Mouse (Mus musculus): ENCODE results near the gene Prss42. TPM values are rescaled to one million over a fixed set of nuclear protein-coding genes. Genes with fewer than 3 reads are reported as not detected.

The Prss42 gene
- polyA plus RNA-seq, 1 experiment from 2014 or later: not detected

GRCm38 (mm10) chr9:110760886-110761285 lies 37.1 kb upstream of the Prss42 start:
- Histone ChIP-seq H3K27me3 (replicated peaks; ENCODE audit: control insufficient read depth, insufficient read depth, low read length) (no peaks in the 10 kb centered on the region), H3K9me3 (ENCODE audit: control insufficient read depth, low read length) (no peaks in the 10 kb centered on the region), H3K27ac (ENCODE audit: low read length) (no peak overlapping the region), H3K4me2 (ENCODE audit: low read length) (no peak overlapping the region), H3K4me3 (replicated peaks; ENCODE audit: low read length) (no peak overlapping the region), H3K9ac (replicated peaks; ENCODE audit: low read depth, low read length) (no peak overlapping the region), H3K4me1 (replicated peaks; ENCODE audit: control insufficient read depth, insufficient read depth, low read length) (no peaks in the 10 kb centered on the region), H3K36me3 (ENCODE audit: control insufficient read depth, insufficient read depth) (no peaks in the 10 kb centered on the region)
- 78% methylated on average over 8 of the region's 8 CpGs for WGBS
- ATAC-seq: no peak

GRCm38 (mm10) chr9:110762763-110763162 lies 35.2 kb upstream of the Prss42 start:
- H3K4me2 ChIP-seq (ENCODE audit: low read length): no peak overlapping the region
- no peak overlapping the region for H3K9ac ChIP-seq (replicated peaks; ENCODE audit: low read depth, low read length)
- no peaks in the 10 kb centered on the region for H3K4me1 ChIP-seq (replicated peaks; ENCODE audit: control insufficient read depth, insufficient read depth, low read length)
- no peaks in the 10 kb centered on the region for H3K9me3 ChIP-seq (ENCODE audit: control insufficient read depth, low read length)
- H3K36me3 ChIP-seq (ENCODE audit: control insufficient read depth, insufficient read depth): no peaks in the 10 kb centered on the region
- 79% methylated on average over 10 of the region's 10 CpGs for WGBS
- no peak overlapping the region for H3K4me3 ChIP-seq (replicated peaks; ENCODE audit: low read length)
- H3K27ac ChIP-seq (ENCODE audit: low read length): no peak overlapping the region
- no peaks in the 10 kb centered on the region for H3K27me3 ChIP-seq (replicated peaks; ENCODE audit: control insufficient read depth, insufficient read depth, low read length)
- ATAC-seq: no peak

- 51% methylated on average over 2 of the region's 2 CpGs for WGBS
- no peaks in the 10 kb centered on the region for H3K4me1 ChIP-seq (replicated peaks; ENCODE audit: control insufficient read depth, insufficient read depth, low read length)
- no peaks in the 10 kb centered on the region for H3K27me3 ChIP-seq (replicated peaks; ENCODE audit: control insufficient read depth, insufficient read depth, low read length)
- no peak overlapping the region for H3K9ac ChIP-seq (replicated peaks; ENCODE audit: low read depth, low read length)
- ATAC-seq: no peak
- H3K4me3 ChIP-seq (replicated peaks; ENCODE audit: low read length): no peak overlapping the region
- no peak overlapping the region for H3K4me2 ChIP-seq (ENCODE audit: low read length)
- no peaks in the 10 kb centered on the region for H3K36me3 ChIP-seq (ENCODE audit: control insufficient read depth, insufficient read depth)
- no peak overlapping the region for H3K27ac ChIP-seq (ENCODE audit: low read length)
- no peaks in the 10 kb centered on the region for H3K9me3 ChIP-seq (ENCODE audit: control insufficient read depth, low read length)
These were observed 34.6 kb upstream of the Prss42 start for GRCm38 (mm10) chr9:110763405-110763804.

- no peaks in the 10 kb centered on the region for H3K4me1 ChIP-seq (replicated peaks; ENCODE audit: control insufficient read depth, insufficient read depth, low read length)
- H3K27ac ChIP-seq (ENCODE audit: low read length): no peak overlapping the region
- 93% methylated on average over 10 of the region's 10 CpGs for WGBS
- H3K4me2 ChIP-seq (ENCODE audit: low read length): no peak overlapping the region
- H3K36me3 ChIP-seq (ENCODE audit: control insufficient read depth, insufficient read depth): no peaks in the 10 kb centered on the region
- no peak overlapping the region for H3K4me3 ChIP-seq (replicated peaks; ENCODE audit: low read length)
- H3K9ac ChIP-seq (replicated peaks; ENCODE audit: low read depth, low read length): no peak overlapping the region
- no peak for ATAC-seq
- no peaks in the 10 kb centered on the region for H3K27me3 ChIP-seq (replicated peaks; ENCODE audit: control insufficient read depth, insufficient read depth, low read length)
- no peaks in the 10 kb centered on the region for H3K9me3 ChIP-seq (ENCODE audit: control insufficient read depth, low read length)
These were observed 25.6 kb upstream of the Prss42 start for GRCm38 (mm10) chr9:110772336-110772735.

GRCm38 (mm10) chr9:110774403-110775268 lies 23.3 kb upstream of the Prss42 start:
- H3K9me3 ChIP-seq (ENCODE audit: control insufficient read depth, low read length): no peaks in the 10 kb centered on the region
- 78% methylated on average over 15 of the region's 15 CpGs for WGBS
- no peak overlapping the region for H3K4me2 ChIP-seq (ENCODE audit: low read length)
- no peak overlapping the region for H3K4me3 ChIP-seq (replicated peaks; ENCODE audit: low read length)
- no peak overlapping the region for H3K9ac ChIP-seq (replicated peaks; ENCODE audit: low read depth, low read length)
- ATAC-seq: no peak
- no peaks in the 10 kb centered on the region for H3K36me3 ChIP-seq (ENCODE audit: control insufficient read depth, insufficient read depth)
- H3K27ac ChIP-seq (ENCODE audit: low read length): no peak overlapping the region
- no peaks in the 10 kb centered on the region for H3K4me1 ChIP-seq (replicated peaks; ENCODE audit: control insufficient read depth, insufficient read depth, low read length)
- H3K27me3 ChIP-seq (replicated peaks; ENCODE audit: control insufficient read depth, insufficient read depth, low read length): no peaks in the 10 kb centered on the region

GRCm38 (mm10) chr9:110775269-110776022 lies 22.5 kb upstream of the Prss42 start:
- Histone ChIP-seq H3K27ac (ENCODE audit: low read length) (no peak overlapping the region), H3K27me3 (replicated peaks; ENCODE audit: control insufficient read depth, insufficient read depth, low read length) (no peaks in the 10 kb centered on the region), H3K4me1 (replicated peaks; ENCODE audit: control insufficient read depth, insufficient read depth, low read length) (peaks cover under 1% of the 10 kb centered on the region; the same call in 1 of the 2 replicates), H3K4me2 (ENCODE audit: low read length) (no peak overlapping the region), H3K36me3 (ENCODE audit: control insufficient read depth, insufficient read depth) (no peaks in the 10 kb centered on the region), H3K4me3 (replicated peaks; ENCODE audit: low read length) (no peak overlapping the region), H3K9ac (replicated peaks; ENCODE audit: low read depth, low read length) (no peak overlapping the region), H3K9me3 (ENCODE audit: control insufficient read depth, low read length) (no peaks in the 10 kb centered on the region)
- no peak for ATAC-seq
- WGBS: 76% methylated on average over 10 of the region's 10 CpGs

GRCm38 (mm10) chr9:110778100-110778499 lies 19.9 kb upstream of the Prss42 start:
- H3K9me3 ChIP-seq (ENCODE audit: control insufficient read depth, low read length): no peaks in the 10 kb centered on the region
- no peak overlapping the region for H3K27ac ChIP-seq (ENCODE audit: low read length)
- H3K4me2 ChIP-seq (ENCODE audit: low read length): no peak overlapping the region
- H3K36me3 ChIP-seq (ENCODE audit: control insufficient read depth, insufficient read depth): no peaks in the 10 kb centered on the region
- H3K27me3 ChIP-seq (replicated peaks; ENCODE audit: control insufficient read depth, insufficient read depth, low read length): peaks cover 2% of the 10 kb centered on the region; the same call in 1 of the 2 replicates
- 59% methylated on average over 1 of the region's 1 CpGs for WGBS
- no peak overlapping the region for H3K9ac ChIP-seq (replicated peaks; ENCODE audit: low read depth, low read length)
- no peak for ATAC-seq
- peaks cover 11% of the 10 kb centered on the region for H3K4me1 ChIP-seq (replicated peaks; ENCODE audit: control insufficient read depth, insufficient read depth, low read length)
- H3K4me3 ChIP-seq (replicated peaks; ENCODE audit: low read length): no peak overlapping the region

GRCm38 (mm10) chr9:110778559-110778958 lies 19.4 kb upstream of the Prss42 start:
- Histone ChIP-seq H3K4me2 (ENCODE audit: low read length) (no peak overlapping the region), H3K27ac (ENCODE audit: low read length) (no peak overlapping the region), H3K4me3 (replicated peaks; ENCODE audit: low read length) (no peak overlapping the region), H3K4me1 (replicated peaks; ENCODE audit: control insufficient read depth, insufficient read depth, low read length) (peaks cover 11% of the 10 kb centered on the region), H3K9me3 (ENCODE audit: control insufficient read depth, low read length) (no peaks in the 10 kb centered on the region), H3K27me3 (replicated peaks; ENCODE audit: control insufficient read depth, insufficient read depth, low read length) (peaks cover 2% of the 10 kb centered on the region; the same call in 1 of the 2 replicates), H3K36me3 (ENCODE audit: control insufficient read depth, insufficient read depth) (no peaks in the 10 kb centered on the region), H3K9ac (replicated peaks; ENCODE audit: low read depth, low read length) (no peak overlapping the region)
- ATAC-seq: no peak
- WGBS: 81% methylated on average over 7 of the region's 7 CpGs

- H3K9me3 ChIP-seq (ENCODE audit: control insufficient read depth, low read length): no peaks in the 10 kb centered on the region
- peaks cover 11% of the 10 kb centered on the region for H3K4me1 ChIP-seq (replicated peaks; ENCODE audit: control insufficient read depth, insufficient read depth, low read length)
- WGBS: 54% methylated on average over 5 of the region's 5 CpGs
- H3K36me3 ChIP-seq (ENCODE audit: control insufficient read depth, insufficient read depth): no peaks in the 10 kb centered on the region
- no peak overlapping the region for H3K4me2 ChIP-seq (ENCODE audit: low read length)
- no peak overlapping the region for H3K4me3 ChIP-seq (replicated peaks; ENCODE audit: low read length)
- no peak overlapping the region for H3K27ac ChIP-seq (ENCODE audit: low read length)
- no peak for ATAC-seq
- H3K27me3 ChIP-seq (replicated peaks; ENCODE audit: control insufficient read depth, insufficient read depth, low read length): peaks cover 2% of the 10 kb centered on the region; the same call in 1 of the 2 replicates
- no peak overlapping the region for H3K9ac ChIP-seq (replicated peaks; ENCODE audit: low read depth, low read length)
These were observed 18.6 kb upstream of the Prss42 start for GRCm38 (mm10) chr9:110779242-110779913.

Measured in forebrain, embryonic 16.5 days (tissue).